Mouse (Mus musculus) limb, embryonic 14.5 days (tissue): Measurements from ENCODE around the gene Tet3. TPM values are rescaled to one million over a fixed set of nuclear protein-coding genes. Genes with fewer than 3 reads are reported as not detected.

Source experiments
- ATAC-seq: fragments of 200-750 bp; cut with Nextera tagmentation; 2 replicates; pipeline ENCODE4 v1.8.0; 2017; ENCODE audit warnings: low read depth, moderate number of reproducible peaks, moderate TSS enrichment; ENCODE audit not compliant: low FRiP score
- DNase-seq: peaks from one replicate; pipeline ENCODE4 v3.0.0-alpha.2; 2015; ENCODE audit warnings: low spot score
- H3K27ac ChIP-seq: fragments of 300-500 bp; sonication (generic); replicated peaks from 2 replicates; pipeline ENCODE4 v1.5.1; 2014; ENCODE audit warnings: low read depth, mild to moderate bottlenecking, low read length, moderate library complexity, mixed read lengths
- H3K27me3 ChIP-seq: fragments of 300-500 bp; sonication (generic); 2 replicates; pipeline ENCODE4 v1.6.1; 2014; ENCODE audit warnings: low read length, mixed read lengths; ENCODE audit not compliant: control insufficient read depth, insufficient read depth
- H3K36me3 ChIP-seq: fragments of 300-500 bp; sonication (generic); 2 replicates; pipeline ENCODE4 v1.6.1; 2014; ENCODE audit warnings: mild to moderate bottlenecking, low read length, moderate library complexity, mixed read lengths; ENCODE audit not compliant: control insufficient read depth, insufficient read depth
- H3K4me1 ChIP-seq: fragments of 300-500 bp; sonication (generic); 2 replicates; pipeline ENCODE4 v1.6.1; 2014; ENCODE audit warnings: antibody characterized with exemption, low read length, mixed read lengths; ENCODE audit not compliant: control insufficient read depth, insufficient read depth
- H3K4me2 ChIP-seq: fragments of 300-500 bp; sonication (generic); replicated peaks from 2 replicates; pipeline ENCODE4 v1.6.1; 2014; ENCODE audit warnings: low read depth, mild to moderate bottlenecking, low read length, moderate library complexity; ENCODE audit not compliant: severe bottlenecking
- H3K4me3 ChIP-seq: fragments of 300-500 bp; sonication (generic); replicated peaks from 2 replicates; pipeline ENCODE4 v1.5.1; 2014; ENCODE audit warnings: low read length
- H3K9ac ChIP-seq: fragments of 300-500 bp; sonication (generic); 2 replicates; pipeline ENCODE4 v1.6.1; 2014; ENCODE audit warnings: mild to moderate bottlenecking, low read depth, low read length, moderate library complexity; ENCODE audit not compliant: severe bottlenecking
- H3K9me3 ChIP-seq: fragments of 300-500 bp; sonication (generic); 2 replicates; pipeline ENCODE4 v1.6.1; 2016; ENCODE audit warnings: low read length; ENCODE audit not compliant: control insufficient read depth
- POLR2A ChIP-seq: fragments of 200-500 bp; IDR thresholded peaks from 2 replicates; pipeline ENCODE4 v1.8.0; 2012; ENCODE audit warnings: inconsistent platforms, mild to moderate bottlenecking, moderate library complexity, borderline replicate concordance; ENCODE audit not compliant: insufficient read depth, insufficient read length; ENCODE audit errors: extremely low read depth
- WGBS: fragments of 180-500 bp; shearing (Covaris S2); extraction: QIAGEN DNeasy Blood & Tissue Kit; methylation state at CpG from one replicate; pipeline ENCODE4 v1.1.7; 2014; 5-methylcytosine and 5-hydroxymethylcytosine counted together
- polyA plus RNA-seq, 2 experiments: library from polyadenylated mRNA; depleted of rRNA in 1 of 2; stranded (reverse) in 1 of 2; unstranded in 1 of 2; fragments of >200 nt; fragmentation: Nextera tagmentation in 1 of 2; extraction: Ambion mirVana in 1 of 2; gene quantifications; 2 replicates each; pipeline versions ENCODE4 v1.2.1 to v1.2.3; 2012 to 2014

The Tet3 gene
- polyA plus RNA-seq, 2 experiments, result 21.1 to 44.3 TPM

- ATAC-seq (no peak), DNase-seq (no peak)
- Histone ChIP-seq H3K36me3 (peaks cover 6% of the 10 kb centered on the region), H3K4me1 (peaks cover 7% of the 10 kb centered on the region; the same call in 1 of the 2 replicates), H3K4me3 (no peak overlapping the region), H3K27ac (no peak overlapping the region), H3K4me2 (no peak overlapping the region), H3K27me3 (no peaks in the 10 kb centered on the region), H3K9me3 (no peaks in the 10 kb centered on the region), H3K9ac (no peak overlapping the region)
- TF ChIP-seq POLR2A, result no peak
- WGBS, result 94% methylated on average over 3 of the region's 3 CpGs
Measured at GRCm38 (mm10) chr6:83502656-83503055, 43.8 kb upstream of the Tet3 start.

DNA sequence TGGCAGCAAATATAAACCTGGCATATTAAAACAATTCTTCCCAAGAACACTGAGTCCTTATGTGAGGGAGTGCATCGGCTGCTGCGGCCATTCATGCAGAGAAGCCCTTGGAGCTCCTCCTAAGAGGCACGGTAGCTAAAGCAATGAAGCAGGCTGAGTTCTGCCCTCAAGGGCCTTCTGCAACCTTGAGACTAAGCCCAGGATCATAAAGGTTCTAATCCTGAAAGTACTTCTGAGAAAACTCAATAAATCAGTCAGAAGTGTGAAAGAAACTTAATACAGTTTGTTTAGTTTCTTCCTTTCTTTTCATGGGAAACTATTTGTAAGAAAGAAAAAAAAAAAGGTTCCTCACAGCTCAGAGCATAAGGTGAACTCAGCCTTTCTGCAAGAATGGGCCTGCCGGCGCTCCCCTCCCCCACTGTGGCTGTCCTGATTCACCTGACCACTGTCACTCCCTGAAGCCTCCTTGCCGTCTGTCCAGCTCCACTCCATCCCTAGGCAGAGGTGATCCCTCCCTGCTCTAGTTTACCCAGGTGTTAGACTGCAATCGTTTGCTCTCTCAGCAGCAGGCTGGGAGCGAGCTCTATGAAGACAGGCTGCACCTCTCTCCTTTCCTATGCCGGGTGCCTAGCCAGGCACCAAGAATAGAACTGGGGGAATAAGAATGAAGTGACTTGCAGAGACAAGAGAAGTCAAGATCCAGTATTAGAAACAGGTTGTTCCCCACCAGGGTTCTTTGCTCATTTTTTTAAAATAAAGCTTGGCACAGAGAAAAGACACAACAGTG, 42.8 kb upstream of the Tet3 start:
- Histone ChIP-seq H3K27me3 (no peaks in the 10 kb centered on the region), H3K4me2 (no peak overlapping the region), H3K4me1 (peaks cover 7% of the 10 kb centered on the region; the same call in 1 of the 2 replicates), H3K9ac (no peak overlapping the region), H3K27ac (no peak overlapping the region), H3K4me3 (no peak overlapping the region), H3K36me3 (peaks cover 6% of the 10 kb centered on the region), H3K9me3 (no peaks in the 10 kb centered on the region)
- WGBS, result 57% methylated on average over 9 of the region's 9 CpGs
- TF ChIP-seq POLR2A, result no peak
- DNase-seq (no peak), ATAC-seq (no peak)

- Histone ChIP-seq H3K4me1 (peaks cover under 1% of the 10 kb centered on the region; the same call in 1 of the 2 replicates), H3K36me3 (peaks cover 9% of the 10 kb centered on the region), H3K27me3 (no peaks in the 10 kb centered on the region), H3K27ac (no peak overlapping the region), H3K4me2 (no peak overlapping the region), H3K9ac (no peak overlapping the region), H3K9me3 (no peaks in the 10 kb centered on the region), H3K4me3 (no peak overlapping the region)
- TF ChIP-seq POLR2A, result no peak
- no peak for ATAC-seq
- WGBS, result 45% methylated on average over 3 of the region's 3 CpGs
- no peak for DNase-seq
Measured at GRCm38 (mm10) chr6:83500462-83500861, 41.6 kb upstream of the Tet3 start.

DNA sequence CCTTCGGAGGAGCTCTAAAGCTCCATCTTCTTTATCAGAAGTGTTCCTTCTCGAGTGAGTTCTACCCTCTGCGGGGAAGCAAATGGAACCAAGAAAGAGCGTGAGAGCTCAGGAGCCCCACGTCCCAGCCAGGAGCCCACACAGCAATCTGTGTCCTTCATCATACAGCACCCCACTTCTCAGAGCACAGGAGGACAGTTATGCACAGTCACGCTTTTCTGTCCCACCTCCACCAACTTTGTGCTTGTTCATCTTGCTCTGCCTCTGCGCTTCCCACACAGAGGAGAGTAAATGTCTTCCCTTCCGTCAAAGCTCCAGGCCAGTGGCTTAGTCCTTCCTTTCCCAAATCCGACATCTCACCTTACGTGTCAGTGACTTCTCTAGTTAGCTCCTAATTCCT, 40.2 kb upstream of the Tet3 start:
- no peak for DNase-seq
- H3K9me3 ChIP-seq, result no peaks in the 10 kb centered on the region
- no peak overlapping the region for H3K4me2 ChIP-seq
- no peak overlapping the region for H3K27ac ChIP-seq
- H3K36me3 ChIP-seq, result peaks cover 17% of the 10 kb centered on the region
- TF ChIP-seq POLR2A, result no peak
- H3K4me1 ChIP-seq, result no peaks in the 10 kb centered on the region
- no peak for ATAC-seq
- H3K9ac ChIP-seq, result no peak overlapping the region
- 96% methylated on average over 10 of the region's 10 CpGs for WGBS
- no peak overlapping the region for H3K4me3 ChIP-seq
- no peaks in the 10 kb centered on the region for H3K27me3 ChIP-seq

- TF ChIP-seq POLR2A, result no peak
- Histone ChIP-seq H3K4me2 (no peak overlapping the region), H3K9ac (no peak overlapping the region), H3K9me3 (no peaks in the 10 kb centered on the region), H3K27me3 (no peaks in the 10 kb centered on the region), H3K36me3 (peaks cover 29% of the 10 kb centered on the region), H3K4me3 (no peak overlapping the region), H3K27ac (peak overlapping the region; percentile 43; the same call in 1 of the 2 replicates), H3K4me1 (no peaks in the 10 kb centered on the region)
- ATAC-seq (no peak), DNase-seq (no peak)
- WGBS, result 84% methylated on average over 22 of the region's 22 CpGs
Measured at GRCm38 (mm10) chr6:83496753-83497710, 38.1 kb upstream of the Tet3 start.
